Mouse (Mus musculus) lung, postnatal 0 days (tissue): ENCODE results near the gene Pes1.

Experiments used
- CTCF ChIP-seq: IDR thresholded peaks from 2 replicates; pipeline ENCODE4 v1.5.1; 2016; ENCODE audit warnings: antibody characterized with exemption, mild to moderate bottlenecking
- EP300 ChIP-seq: IDR thresholded peaks from 2 replicates; pipeline ENCODE4 v1.6.1; 2016; ENCODE audit warnings: antibody characterized with exemption, mild to moderate bottlenecking, control low read depth

DNA sequence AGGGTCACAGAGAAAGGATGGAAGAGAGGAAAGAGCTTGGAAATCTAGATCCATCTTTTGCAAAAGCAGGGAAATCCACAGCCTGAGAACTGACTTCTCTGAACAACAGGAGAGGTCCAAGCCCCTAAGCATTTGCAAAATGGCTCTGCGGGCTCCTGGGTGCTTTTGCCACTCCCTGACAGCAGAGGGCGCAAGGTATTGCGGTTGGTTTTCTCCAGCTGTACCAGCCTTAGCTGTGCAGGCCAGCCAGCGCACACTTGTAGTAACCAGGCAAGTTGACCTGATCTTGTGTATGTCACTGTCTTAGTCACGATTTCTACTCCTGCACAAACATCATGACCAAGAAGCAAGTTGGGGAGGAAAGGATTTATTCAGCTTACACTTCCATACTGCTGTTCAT lies 37.8 kb downstream of the Pes1 start:
- TF ChIP-seq CTCF (peak; percentile 85), EP300 (no peak)
